Mouse (Mus musculus) left cerebral cortex, adult 11 months (tissue): ENCODE measurements around the gene Vtn.
"Not testable (repeated sequence)": the region's sequence is repeated elsewhere in the genome, so short reads cannot be mapped to it uniquely, and the experiment has no call there.

Source experiments
- DNase-seq: peaks from one replicate; pipeline ENCODE4 v3.0.0; 2022; ENCODE audit warnings: low spot score

The Vtn gene

DNA sequence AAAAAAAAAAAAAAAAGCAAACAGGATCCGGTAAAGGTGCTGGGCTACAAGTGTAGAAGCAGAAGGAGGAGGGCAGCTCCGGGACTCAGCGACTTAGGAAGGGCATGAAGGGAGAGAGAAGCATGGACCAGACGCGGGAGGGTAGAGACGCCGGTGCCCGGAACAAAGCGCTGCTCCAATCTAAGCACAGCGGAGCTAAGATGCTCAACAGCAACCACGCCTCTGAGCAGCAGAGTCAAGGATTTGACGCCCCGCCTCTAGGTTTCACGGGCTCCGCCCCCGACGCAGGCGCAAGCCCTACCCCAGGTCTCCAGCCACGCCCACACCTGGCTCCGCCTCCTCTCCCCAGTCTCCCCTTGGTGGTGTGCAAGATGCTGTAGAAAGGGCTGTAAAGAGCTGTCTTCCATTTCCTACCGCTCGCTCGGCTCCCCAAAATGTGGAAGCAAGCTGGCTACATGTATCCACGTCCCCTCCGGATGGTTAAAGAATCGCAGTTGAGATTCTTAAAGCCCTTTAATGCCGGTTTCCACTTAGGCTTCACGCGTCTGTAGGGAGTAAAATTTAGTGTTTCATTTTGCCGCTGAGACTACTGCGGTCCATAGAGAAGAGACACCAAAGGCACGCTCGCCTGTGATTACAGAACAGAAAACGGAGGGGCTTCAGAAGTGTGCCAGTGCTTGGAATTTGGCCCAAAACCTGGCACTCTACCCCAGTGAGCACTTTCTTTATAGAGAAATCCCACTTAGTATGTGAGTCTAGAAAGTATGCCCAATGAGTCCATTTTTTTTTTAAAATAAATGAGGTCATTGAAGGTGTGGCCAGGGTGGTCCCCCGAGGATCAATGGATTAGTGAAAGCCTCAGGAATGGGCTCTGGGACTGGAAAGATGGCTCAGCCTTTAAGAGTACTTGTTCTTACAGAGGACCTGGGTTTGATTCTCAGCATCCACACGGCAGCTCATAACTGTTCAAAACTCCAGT is 1.1 kb upstream of the Vtn start, which contains the start of gene Sarm1:
Gene Sarm1 (minus strand): TSS at position 211 of the 979 bp plus-strand sequence.
- DNase-seq = peak; percentile 92

DNA sequence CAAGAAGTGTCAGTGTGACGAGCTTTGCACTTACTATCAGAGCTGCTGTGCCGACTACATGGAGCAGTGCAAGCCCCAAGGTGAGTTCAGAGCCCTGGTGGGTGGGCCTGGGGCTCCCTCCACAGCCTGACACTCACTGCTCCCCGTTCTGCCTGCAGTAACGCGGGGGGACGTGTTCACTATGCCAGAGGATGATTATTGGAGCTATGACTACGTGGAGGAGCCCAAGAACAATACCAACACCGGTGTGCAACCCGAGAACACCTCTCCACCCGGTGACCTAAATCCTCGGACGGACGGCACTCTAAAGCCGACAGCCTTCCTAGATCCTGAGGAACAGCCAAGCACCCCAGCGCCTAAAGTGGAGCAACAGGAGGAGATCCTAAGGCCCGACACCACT is 652 bp downstream of the Vtn start:
- no peak for DNase-seq

DNA sequence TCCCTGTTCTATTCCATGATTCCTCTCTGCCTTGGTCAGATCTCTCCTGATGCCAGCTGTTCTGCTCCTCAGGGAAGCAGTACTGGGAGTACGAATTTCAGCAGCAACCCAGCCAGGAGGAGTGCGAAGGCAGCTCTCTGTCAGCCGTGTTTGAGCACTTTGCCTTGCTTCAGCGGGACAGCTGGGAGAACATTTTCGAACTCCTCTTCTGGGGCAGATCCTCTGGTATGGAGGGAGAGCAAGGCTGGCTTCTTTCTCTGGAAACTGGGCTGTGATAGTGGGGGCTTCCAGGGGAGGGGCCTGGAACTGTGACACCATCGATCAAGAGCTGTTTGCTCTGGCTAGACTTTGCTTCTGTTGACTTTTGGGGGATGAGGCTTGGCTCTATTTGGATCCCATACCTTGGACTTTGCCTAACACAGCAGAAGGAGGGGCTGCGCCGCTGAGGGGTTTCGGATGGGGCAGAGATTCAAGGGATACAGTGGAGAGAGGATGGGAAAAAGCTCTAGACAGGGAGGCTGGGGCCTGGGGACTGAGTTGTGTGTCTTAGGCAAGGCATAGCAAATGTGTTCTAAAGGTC is 1.8 kb downstream of the Vtn start:
- no peak for DNase-seq

DNA sequence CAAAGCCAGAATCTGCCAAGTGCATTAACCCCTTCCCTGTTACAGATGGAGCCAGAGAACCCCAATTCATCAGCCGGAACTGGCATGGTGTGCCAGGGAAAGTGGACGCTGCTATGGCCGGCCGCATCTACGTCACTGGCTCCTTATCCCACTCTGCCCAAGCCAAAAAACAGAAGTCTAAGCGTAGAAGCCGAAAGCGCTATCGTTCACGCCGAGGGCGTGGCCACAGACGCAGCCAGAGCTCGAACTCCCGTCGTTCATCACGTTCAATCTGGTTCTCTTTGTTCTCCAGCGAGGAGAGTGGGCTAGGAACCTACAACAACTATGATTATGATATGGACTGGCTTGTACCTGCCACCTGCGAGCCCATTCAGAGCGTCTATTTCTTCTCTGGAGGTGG is 2.6 kb downstream of the Vtn start:
- no peak for DNase-seq

DNA sequence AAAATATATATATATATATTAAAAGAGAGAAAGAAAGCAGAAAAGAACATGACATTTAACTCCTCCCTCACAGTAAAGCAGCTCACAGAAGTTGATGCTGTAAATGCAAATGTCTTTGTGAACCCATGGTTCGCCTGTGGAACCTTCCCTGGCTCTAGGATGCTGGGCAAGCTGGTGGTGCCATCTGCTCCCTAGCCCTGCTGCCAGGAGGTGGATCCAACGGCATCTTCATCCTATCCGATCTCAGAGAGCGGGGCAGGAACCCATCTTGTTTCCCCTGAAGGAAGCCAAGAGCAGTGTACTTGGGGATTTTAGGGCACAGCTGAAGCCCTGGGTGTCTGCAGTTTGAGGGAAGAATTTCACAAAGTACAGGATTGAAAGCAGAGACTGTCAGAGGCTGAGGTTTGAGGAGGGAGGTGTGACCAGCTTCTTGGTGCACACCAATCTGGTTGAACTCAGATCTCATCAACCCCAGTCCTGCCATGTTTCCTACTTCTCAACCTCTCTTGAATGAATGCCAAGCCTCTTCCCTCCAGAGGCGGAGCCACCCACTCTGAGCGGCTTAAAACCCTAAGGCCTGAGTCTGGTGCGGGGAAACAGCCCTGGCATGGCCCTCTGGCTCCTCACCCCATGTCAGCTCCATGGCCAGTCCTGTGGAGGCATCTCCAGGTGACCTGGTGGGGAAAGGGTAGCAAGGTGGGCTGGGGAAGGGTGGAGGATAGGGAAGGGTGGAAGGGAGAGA is 4.2 kb downstream of the Vtn start, which contains the start of gene Sebox:
Gene Sebox (plus strand): TSS at position 539 of the 742 bp plus-strand sequence.
- DNase-seq = no peak

DNA sequence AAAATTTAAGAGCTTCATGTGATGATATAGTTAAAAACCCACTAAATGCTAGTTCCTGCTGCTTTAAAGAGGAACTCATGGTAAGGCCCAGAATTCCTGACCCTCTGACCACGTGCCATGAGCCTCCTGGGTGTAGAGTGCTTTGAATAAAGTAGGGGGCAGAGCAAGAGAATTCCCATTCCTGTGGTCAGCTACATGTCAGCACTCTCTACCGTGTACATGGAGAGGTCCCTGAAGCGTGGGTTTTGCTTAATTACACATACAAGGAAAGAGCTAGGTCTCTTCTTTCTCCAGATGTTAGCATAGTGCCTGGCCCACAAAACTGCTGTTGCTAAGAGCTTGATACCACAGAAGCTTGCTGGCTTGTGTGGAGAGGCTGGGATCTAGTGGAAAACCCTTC is 6.5 kb downstream of the Vtn start:
- DNase-seq = no peak

DNA sequence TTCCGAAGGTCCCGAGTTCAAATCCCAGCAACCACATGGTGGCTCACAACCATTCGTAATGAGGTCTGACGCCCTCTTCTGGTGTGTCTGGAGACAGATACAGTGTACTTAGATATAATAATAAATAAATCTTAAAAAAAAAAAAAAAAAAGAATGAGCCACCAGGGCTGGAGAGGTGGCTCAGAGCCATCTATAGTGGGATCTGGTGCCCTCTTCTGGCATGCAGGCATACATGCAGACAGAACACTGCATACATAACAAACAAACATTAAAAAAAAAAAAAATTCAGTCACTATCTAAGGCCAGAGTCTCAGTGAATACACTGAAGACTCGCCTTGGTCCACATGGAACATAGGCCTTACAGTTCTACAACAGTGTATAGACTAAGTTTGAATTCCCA is 10.3 kb downstream of the Vtn start:
- DNase-seq = no peak

DNA sequence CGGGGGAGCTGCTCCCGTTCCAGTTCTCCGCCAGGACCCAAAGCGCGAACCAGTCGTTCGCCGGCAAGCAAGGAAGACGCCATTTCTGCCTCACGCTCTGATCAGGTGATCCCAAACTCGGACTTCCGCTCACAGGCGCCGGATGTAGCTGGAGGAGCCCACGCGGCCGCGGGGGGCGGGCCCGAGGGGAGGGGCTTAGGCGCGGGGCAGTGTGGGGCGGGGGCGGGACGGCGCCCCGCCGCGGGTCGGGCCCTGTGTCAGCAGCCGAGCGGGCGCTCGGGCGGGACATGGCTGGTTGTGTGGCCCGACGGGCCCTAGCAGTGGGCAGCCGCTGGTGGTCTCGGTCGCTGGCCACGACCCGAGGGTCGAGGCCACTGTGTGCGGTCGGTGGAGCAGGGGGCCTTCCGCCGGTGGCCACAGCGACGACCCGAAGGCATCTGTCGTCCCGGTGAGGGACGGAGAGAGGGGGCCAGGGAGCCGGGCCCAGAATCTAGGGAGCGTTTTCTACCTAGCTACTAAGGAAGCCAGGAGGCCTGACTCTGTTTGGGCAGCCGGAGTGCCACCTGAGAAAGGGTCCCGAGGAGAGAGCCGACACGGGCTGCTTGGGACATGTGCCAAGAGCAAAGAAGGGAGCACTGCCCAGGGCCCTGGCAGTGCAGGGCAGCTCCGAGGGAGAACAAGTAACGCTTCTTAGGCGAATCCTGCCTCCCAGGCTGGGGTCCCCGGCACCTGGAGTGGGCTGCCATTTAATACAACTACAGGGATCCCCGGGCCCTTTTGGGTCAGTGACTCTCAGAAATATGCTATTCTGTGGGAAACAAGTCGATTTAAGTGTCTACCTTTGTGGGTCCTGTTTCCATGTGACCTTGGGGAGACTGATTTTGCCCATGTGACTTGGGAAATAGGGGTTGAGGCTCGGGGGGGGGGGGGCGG is 13.4 kb downstream of the Vtn start, which contains the start of the genes Tmem199 and Poldip2:
Gene Tmem199 (minus strand): TSS at position 148 of the 933 bp plus-strand sequence.
Gene Poldip2 (plus strand): TSS at position 169 of the 933 bp plus-strand sequence.
- DNase-seq = peak; percentile 82

DNA sequence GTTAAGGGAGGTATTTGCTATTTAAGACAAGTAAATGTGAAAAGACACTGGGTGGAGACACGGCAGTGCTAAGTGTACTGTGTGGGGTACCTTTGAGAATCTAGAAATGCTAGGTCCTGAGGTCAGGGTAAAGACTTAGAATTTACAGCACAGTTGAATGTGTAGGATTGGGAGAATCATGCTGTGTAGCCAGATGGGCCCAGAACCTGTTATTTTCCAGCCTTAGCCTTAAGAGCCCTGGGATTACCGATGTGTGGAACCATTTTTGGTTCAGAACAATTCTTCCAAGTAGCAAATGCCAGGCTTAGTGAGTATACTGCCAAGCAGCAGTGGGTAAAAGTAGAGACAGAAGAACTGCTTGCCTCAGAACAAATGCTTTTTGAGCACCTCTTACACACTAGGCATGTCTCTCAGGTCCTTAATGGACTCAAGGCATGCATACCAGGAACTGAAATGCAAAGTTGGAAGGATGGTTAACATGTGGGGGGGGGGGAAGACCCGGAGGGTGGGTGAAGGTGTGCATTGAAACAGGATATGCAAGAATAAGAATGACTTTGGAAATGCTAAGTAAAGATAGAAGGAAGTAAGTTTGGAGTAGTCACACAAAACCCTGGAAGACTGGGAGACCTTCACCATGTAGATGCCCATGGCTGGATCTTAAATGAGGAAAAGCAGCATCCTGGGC is 14.4 kb downstream of the Vtn start:
- no peak for DNase-seq

DNA sequence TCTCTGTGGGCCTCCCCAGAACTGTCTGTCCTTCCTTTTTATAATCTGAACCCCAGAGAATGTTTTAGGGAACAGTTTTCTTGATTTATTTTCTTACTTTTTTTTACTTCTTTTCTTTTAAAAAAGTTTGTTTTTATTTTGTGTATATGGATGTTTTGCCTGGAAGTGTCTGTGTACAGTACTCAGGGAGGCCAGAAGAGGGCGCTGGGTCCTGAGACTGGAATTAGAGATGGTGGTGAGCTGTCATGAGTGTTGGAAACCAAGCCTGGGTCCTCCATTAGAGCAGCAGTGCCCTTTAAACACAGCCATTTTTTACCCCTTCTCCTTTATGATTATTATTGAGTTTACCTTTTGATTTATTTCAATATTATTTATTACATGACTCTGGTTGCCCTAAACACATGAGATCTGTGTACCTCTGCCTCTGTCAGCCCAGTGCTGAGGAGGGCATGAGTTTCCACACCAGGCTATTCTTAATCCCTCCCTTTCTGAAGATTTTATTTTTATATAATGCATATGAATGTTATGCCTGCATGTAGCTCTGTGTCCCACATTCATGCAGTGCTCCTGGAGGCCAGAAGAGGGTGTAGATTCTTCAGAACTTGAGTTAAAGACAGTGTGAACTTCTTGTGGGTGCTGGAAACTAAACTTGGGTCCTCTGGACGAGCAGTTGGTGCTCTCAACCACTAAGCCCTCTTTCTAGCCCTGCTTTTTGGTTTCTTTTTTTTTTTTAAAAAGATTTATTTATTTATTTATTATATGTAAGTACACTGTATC is 16.8 kb downstream of the Vtn start:
- no peak for DNase-seq

DNA sequence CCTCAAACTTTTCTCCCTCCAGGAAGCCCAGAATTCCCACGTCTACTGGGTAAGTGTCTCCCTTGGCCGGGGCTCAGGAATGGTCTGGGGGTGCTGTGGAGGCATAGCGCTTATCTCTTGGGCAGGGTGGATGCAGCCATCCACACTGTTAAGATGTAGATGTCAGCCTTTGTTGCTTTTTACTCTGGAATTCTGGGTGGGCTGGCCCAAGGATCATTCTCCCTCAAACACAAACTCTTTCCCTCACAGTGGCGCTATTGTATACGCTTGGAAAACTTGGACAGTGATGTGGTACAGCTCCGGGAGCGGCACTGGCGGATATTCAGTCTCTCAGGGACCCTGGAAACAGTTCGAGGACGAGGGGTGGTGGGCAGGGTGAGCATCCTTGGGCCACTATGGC is 20.0 kb downstream of the Vtn start:
- no peak for DNase-seq

DNA sequence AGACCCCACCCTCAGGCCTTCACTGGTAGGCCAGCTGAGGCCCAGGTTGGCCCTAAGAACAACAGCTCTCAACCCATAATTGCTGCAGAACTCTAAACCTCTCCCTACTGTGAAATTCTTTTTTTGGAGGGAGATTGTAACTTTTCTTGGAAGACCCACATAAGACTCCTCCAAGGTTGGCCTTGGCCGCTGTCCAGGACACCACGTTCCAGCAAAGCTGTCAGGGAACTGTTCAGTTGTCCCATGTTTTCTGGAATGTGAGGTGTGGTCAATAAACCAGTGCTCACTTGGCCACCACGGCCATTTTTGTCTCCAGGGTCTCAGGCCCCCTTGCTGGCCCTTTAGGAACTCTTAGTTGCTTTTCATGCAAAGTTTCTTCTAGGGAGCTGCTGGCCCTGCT is 23.0 kb downstream of the Vtn start:
- DNase-seq = no peak

DNA sequence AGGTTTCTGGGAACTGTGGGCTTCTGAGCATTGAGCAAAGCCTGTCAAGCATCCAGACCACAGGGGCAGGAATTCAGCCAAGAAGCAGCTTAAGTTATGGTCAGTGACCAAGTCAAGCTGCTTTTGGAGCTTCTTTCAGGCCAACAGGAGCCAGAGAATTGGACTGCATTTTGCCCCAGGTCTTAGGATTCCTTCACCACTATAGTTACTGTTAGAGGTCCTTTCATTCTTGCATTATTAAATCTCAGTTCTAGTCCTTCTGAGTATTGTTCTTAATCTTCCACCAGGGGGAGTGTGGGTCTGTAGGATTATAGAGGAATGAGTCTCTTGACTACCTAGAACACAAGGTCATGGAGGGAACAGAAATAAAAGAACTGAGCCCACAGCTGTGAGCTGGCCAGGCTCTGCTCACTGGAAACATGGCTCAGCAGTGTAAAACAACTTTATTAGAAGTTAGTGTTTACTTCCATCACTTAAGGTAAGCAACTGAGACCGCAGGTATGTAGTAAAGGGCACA is 23.6 kb downstream of the Vtn start:
- DNase-seq = no peak

DNA sequence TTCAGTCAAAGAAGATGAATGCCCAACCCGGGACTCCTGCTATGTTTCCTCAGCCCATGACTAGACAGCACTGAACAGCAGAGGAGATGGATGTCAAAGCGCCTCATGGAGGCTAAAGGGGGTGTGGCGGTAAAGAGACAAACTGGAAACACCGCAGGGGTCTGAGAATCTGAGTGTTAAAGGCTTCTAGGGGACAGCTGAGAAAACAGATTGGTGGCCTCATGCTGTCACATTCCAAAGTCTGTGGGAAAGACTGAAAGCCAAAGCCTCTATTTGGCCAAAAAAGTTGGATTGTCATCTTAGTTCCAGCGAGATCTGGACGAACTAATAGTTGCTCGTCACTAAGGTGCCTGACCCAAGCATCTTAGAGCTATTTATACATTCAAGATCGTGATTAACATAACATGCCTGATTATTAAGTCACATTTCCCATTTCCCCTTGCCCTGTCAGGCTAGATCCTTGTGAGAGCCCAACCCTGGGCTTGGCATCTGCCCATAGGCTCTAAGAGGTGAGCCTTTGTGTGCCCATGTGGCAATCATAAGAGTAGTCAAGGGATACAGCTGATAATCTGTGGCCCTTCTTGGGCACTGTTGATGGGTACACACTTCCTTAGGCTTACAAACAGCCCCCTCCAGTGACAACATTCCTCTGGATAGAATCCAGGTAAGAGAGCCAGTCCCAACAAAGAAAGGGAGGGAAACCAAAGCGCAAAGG is 24.5 kb downstream of the Vtn start:
- no peak for DNase-seq

DNA sequence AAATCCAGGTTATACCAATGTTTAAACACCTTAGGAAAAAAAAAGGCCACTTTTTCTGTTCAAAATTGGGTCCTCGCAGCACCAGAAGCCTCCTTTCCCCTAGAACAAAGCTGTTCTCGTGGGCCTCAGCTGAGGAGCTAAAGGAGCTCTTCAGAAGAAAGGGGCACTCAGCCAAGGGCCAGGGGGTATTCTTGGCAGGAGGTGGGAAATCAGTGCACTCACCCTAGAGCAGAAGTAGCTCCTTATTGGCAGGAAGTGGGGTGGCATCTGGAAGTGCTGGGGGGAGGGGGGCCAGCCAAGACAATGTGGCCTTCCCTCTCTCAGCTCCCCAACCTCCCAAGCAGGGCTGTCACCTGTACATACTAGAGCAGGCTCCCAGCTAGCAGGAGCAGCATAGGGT is 25.9 kb downstream of the Vtn start:
- no peak for DNase-seq

DNA sequence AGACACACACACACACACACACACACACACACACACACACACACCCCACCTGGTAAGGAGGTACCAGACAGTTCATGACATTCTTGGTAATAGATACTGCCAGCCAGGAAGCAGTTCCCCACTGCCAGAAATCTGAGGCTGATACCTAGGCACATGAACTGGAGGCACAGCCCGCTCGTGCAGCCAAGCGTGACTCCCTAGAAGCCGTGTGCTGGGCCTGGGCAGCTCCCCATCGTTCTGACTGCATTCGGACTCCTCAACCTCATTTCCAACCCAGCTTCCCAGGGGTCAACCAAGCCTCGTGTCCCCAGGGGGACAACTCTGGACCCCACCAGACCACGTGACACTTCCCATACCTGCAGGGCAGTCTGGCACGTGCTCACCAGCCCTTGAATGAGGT is 29.8 kb downstream of the Vtn start:
- DNase-seq = no peak

DNA sequence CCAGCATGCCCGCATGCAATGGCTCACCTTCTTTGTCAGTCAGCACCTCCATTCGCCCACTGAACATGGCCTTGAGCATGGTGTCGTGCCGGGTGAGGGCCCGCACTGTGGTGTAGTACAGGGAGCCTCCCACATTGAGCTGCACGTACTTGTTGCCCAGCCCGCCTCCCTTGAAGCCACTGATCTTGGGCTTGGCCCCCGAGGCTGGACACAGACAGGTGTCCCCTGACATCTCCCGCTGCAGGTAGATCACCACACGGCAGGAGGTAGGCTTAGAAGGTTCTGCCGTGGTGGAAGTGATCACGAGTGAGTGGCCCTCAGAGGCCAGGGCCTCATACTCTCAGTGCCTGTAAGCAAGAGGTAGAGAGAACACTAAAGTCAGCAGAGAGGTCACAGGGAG is 31.1 kb downstream of the Vtn start:
- DNase-seq = no peak

DNA sequence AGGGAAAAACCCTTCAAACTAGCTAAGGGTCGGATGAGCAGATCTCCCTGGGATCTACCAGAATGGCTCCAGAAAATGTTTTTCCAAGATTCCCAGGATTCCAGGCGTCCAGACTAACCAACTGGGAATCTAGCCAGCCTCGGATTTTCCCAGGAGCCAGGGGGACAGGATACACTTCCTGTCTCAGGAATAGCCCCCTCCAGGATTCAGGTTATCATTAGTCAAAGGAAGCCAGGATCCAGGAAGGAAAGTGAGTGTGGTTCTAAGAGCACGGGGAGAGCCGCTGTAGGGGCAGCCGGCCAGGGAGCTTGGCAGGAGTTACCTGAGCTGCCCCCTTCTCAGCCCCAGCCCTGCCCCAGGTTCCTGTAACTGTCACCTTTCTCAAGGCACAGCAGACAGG is 32.2 kb downstream of the Vtn start:
- no peak for DNase-seq

DNA sequence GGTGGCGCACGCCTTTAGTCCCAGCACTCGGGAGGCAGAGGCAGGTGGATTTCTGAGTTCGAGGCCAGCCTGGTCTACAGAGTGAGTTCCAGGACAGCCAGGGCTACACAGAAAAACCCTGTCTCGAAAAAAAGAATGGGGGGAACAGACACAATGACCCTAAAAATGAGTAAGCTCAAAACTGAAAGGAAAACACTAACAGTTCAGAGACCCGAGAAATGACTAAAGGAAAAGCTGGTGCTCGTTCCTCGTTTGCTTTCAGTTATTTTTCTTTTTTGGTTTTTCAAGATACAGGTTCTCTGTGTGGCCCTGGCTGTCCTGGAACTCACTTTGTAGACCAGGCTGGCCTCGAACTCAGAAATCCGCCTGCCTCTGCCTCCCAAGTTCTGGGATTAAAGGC is 32.6 kb downstream of the Vtn start:
- DNase-seq = not testable (repeated sequence)
